Comparison of ENCODE assay signal across 30 mouse cellular contexts in the genomic region with DNA sequence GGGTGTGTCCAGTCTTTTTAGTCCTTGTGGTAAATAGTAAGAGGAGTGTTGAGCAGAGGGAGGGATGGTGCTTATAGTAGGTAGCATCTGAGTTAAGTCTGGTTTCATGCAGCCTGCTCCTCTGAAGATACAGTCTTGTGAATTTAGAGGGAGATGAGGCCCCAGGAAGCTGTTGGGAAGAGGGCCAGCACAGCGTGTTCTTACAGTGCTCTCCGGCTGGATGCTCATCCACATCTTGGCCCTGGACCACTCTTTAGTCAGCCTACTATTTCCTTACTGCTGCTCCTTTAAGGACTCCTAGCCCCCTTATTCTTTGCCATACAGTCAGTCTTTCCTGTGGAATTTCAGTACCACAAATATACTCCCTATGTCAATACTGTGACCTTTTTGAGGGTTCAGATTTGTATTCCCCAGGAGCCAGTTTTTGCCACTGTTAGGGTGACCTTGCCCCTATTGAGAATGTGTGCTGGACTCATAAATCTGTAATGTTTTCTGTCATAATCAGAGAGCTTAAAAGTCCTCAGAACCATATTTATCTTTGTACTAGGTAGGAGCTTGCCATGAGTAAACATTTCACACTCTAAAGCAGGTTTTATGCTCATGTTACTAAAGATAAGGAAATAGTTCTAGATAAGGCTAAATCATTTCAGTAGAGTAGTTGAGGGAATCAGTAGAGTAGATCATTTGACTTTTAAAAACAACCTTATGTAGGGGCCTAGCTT. TPM values are rescaled to one million over a fixed set of nuclear protein-coding genes. Genes with fewer than 3 reads are reported as not detected.
DNase-seq lines count a peak whose midpoint lies in the region; ATAC-seq and TF ChIP-seq lines count a peak whose summit lies in the region.
"Had no signal": no experiment of that assay in that cellular context is flagged by ENCODE, and none has a peak within 500 bp of the region (broad histone marks: within the 10 kb centered on the region; RNA-seq: fewer than 3 reads in every experiment).

No protein-coding gene starts in this region.

- no peak for TF ChIP-seq POLR2A in heart, adult 2 months (IDR thresholded peaks at IDR 0.05; ENCODE audit: insufficient read depth, low read depth, low read length)

- DNase-seq in heart, adult 11 months: peak; percentile 87
- DNase-seq in heart, adult 2 months: no peak
- DNase-seq in liver, postnatal 0 days: no peak
- DNase-seq in stomach, postnatal 0 days (ENCODE audit: low spot score): no peak
- no peak for DNase-seq in lung, adult 18-20 months
- DNase-seq: adrenal gland, adult 8-10 months; cerebellum, adult 18-20 months; cerebellum, postnatal 14 days; forebrain, postnatal 0 days; kidney, adult 11 months; kidney, postnatal 36 days; layer of hippocampus, adult 9-11 months; right cerebral cortex, postnatal 14 days; thymus, postnatal 14 days had no signal

- H3K4me2 ChIP-seq in liver, embryonic 15.5 days: no peak overlapping the region
- no peak overlapping the region for H3K4me2 ChIP-seq in liver, postnatal 0 days (ENCODE audit: low read depth, low read length)
- no peak overlapping the region for H3K4me2 ChIP-seq in intestine, embryonic 16.5 days (ENCODE audit: low read depth, low read length)
- H3K4me2 ChIP-seq in stomach, postnatal 0 days (replicated peaks; ENCODE audit: low read depth): no peak overlapping the region
- H3K4me2 ChIP-seq: heart, embryonic 11.5 days; hindbrain, embryonic 15.5 days; kidney, embryonic 15.5 days; liver, embryonic 11.5 days; midbrain, embryonic 12.5 days had no signal

- H3K4me1 ChIP-seq in heart, adult 2 months (ENCODE audit: control insufficient read depth, insufficient read depth, low read length): no peaks in the 10 kb centered on the region
- H3K4me1 ChIP-seq in liver, embryonic 15.5 days (replicated peaks): peaks cover 7% of the 10 kb centered on the region; the same call in 1 of the 2 replicates
- no peaks in the 10 kb centered on the region for H3K4me1 ChIP-seq in liver, postnatal 0 days (ENCODE audit: insufficient read depth)
- peaks cover 5% of the 10 kb centered on the region; the same call in 1 of the 2 replicates for H3K4me1 ChIP-seq in intestine, embryonic 16.5 days (ENCODE audit: control insufficient read depth, insufficient read depth, low read length)
- H3K4me1 ChIP-seq in stomach, postnatal 0 days (replicated peaks; ENCODE audit: control insufficient read depth, insufficient read depth): no peaks in the 10 kb centered on the region
- H3K4me1 ChIP-seq: hindbrain, embryonic 15.5 days; kidney, embryonic 15.5 days; midbrain, embryonic 12.5 days had no signal

- WGBS in heart, adult 2 months: 60% methylated on average over 2 of the region's 2 CpGs
- 91% methylated on average over 2 of the region's 2 CpGs for WGBS in liver, embryonic 15.5 days (ENCODE audit: insufficient replicate concordance)
- 82% methylated on average over 2 of the region's 2 CpGs for WGBS in liver, postnatal 0 days (ENCODE audit: insufficient replicate concordance)
- WGBS in intestine, embryonic 16.5 days: 46% methylated on average over 2 of the region's 2 CpGs
- 33% methylated on average over 2 of the region's 2 CpGs for WGBS in stomach, postnatal 0 days

- H3K27me3 ChIP-seq in heart, adult 2 months (ENCODE audit: control insufficient read depth, insufficient read depth, low read length): no peaks in the 10 kb centered on the region
- no peaks in the 10 kb centered on the region for H3K27me3 ChIP-seq in liver, embryonic 15.5 days
- H3K27me3 ChIP-seq in liver, postnatal 0 days (ENCODE audit: insufficient read depth, low read length): no peaks in the 10 kb centered on the region
- H3K27me3 ChIP-seq in intestine, embryonic 16.5 days (replicated peaks; ENCODE audit: control insufficient read depth, insufficient read depth, low read length): no peaks in the 10 kb centered on the region
- no peaks in the 10 kb centered on the region for H3K27me3 ChIP-seq in stomach, postnatal 0 days (ENCODE audit: control insufficient read depth, insufficient read depth, low read length)
- H3K27me3 ChIP-seq: hindbrain, embryonic 15.5 days; kidney, embryonic 15.5 days; midbrain, embryonic 12.5 days had no signal

- no peaks in the 10 kb centered on the region for H3K79me2 ChIP-seq in heart, adult 2 months (replicated peaks; ENCODE audit: control insufficient read depth, insufficient read depth, low read length)

- no peak for TF ChIP-seq EP300 in heart, adult 2 months (IDR thresholded peaks at IDR 0.05; ENCODE audit: insufficient read depth, low read depth, low read length)
- no peak for TF ChIP-seq EP300 in liver, postnatal 0 days (IDR thresholded peaks at IDR 0.05; ENCODE audit: low read depth)
- TF ChIP-seq EP300 in stomach, postnatal 0 days (optimal IDR thresholded peaks at IDR 0.05): no peak

- no peaks in the 10 kb centered on the region for H3K9me3 ChIP-seq in liver, embryonic 15.5 days (replicated peaks)
- no peaks in the 10 kb centered on the region for H3K9me3 ChIP-seq in liver, postnatal 0 days (ENCODE audit: low read length)
- H3K9me3 ChIP-seq in intestine, embryonic 16.5 days (ENCODE audit: control insufficient read depth, low read length): no peaks in the 10 kb centered on the region
- H3K9me3 ChIP-seq in stomach, postnatal 0 days (ENCODE audit: control insufficient read depth, low read length): no peaks in the 10 kb centered on the region
- H3K9me3 ChIP-seq: forebrain, embryonic 10.5 days; hindbrain, embryonic 15.5 days; kidney, embryonic 15.5 days; midbrain, embryonic 12.5 days had no signal

- no peak overlapping the region for H3K27ac ChIP-seq in heart, adult 2 months
- H3K27ac ChIP-seq in liver, embryonic 15.5 days (replicated peaks): peak overlapping the region; percentile 7; the same call in 1 of the 2 replicates
- no peak overlapping the region for H3K27ac ChIP-seq in liver, postnatal 0 days (ENCODE audit: low read depth)
- H3K27ac ChIP-seq in intestine, embryonic 16.5 days (ENCODE audit: low read length): no peak overlapping the region
- H3K27ac ChIP-seq in stomach, postnatal 0 days (replicated peaks): 0 out of 2 replicates have a peak overlapping the region, but pooled peaks have one; percentile 31
- H3K27ac ChIP-seq: forebrain, embryonic 10.5 days; kidney, embryonic 15.5 days; left cerebral cortex, adult 2 months; midbrain, embryonic 12.5 days had no signal

- 0 out of 2 replicates have a peak, but pooled peaks have one; percentile 22 for ATAC-seq in liver, embryonic 15.5 days (ENCODE audit: insufficient read depth)
- ATAC-seq in liver, postnatal 0 days: no peak
- ATAC-seq in intestine, embryonic 16.5 days: peak; percentile 42
- peak; percentile 84 for ATAC-seq in stomach, postnatal 0 days (ENCODE audit: low FRiP score, low TSS enrichment)
- ATAC-seq in monocyte, adult 5-6 weeks (replicated peaks; ENCODE audit: insufficient number of reproducible peaks, low FRiP score, low TSS enrichment, poor library complexity, severe bottlenecking): no peak
- ATAC-seq: forebrain, postnatal 0 days; lung, postnatal 0 days had no signal

- no peak overlapping the region for H3K9ac ChIP-seq in heart, adult 2 months (ENCODE audit: low read depth, low read length)
- no peak overlapping the region for H3K9ac ChIP-seq in liver, embryonic 15.5 days
- H3K9ac ChIP-seq in liver, postnatal 0 days (replicated peaks): no peak overlapping the region
- H3K9ac ChIP-seq in intestine, embryonic 16.5 days (ENCODE audit: low read depth, low read length): no peak overlapping the region
- H3K9ac ChIP-seq in stomach, postnatal 0 days (ENCODE audit: low read length): peak overlapping the region; percentile 13; the same call in 1 of the 2 replicates
- H3K9ac ChIP-seq: forebrain, postnatal 0 days; hindbrain, embryonic 15.5 days; kidney, embryonic 15.5 days; midbrain, embryonic 12.5 days had no signal

- H3K36me3 ChIP-seq in heart, adult 2 months (ENCODE audit: control insufficient read depth, insufficient read depth, low read length): peaks cover 4% of the 10 kb centered on the region
- peaks cover 94% of the 10 kb centered on the region for H3K36me3 ChIP-seq in liver, embryonic 15.5 days (replicated peaks)
- H3K36me3 ChIP-seq in liver, postnatal 0 days (replicated peaks; ENCODE audit: insufficient read depth, low read length): peaks cover 72% of the 10 kb centered on the region
- H3K36me3 ChIP-seq in intestine, embryonic 16.5 days (ENCODE audit: control insufficient read depth, insufficient read depth, low read length): 0 out of 2 replicates have a peak, but pooled peaks cover 2% of the 10 kb centered on the region
- H3K36me3 ChIP-seq in stomach, postnatal 0 days (ENCODE audit: control insufficient read depth, insufficient read depth, low read length): peaks cover 2% of the 10 kb centered on the region; the same call in 1 of the 2 replicates
- H3K36me3 ChIP-seq: hindbrain, embryonic 15.5 days had no signal

- TF ChIP-seq CTCF in heart, adult 2 months (IDR thresholded peaks at IDR 0.05): no peak
- no peak for TF ChIP-seq CTCF in liver, postnatal 0 days (IDR thresholded peaks at IDR 0.05; ENCODE audit: low read depth)
- no peak for TF ChIP-seq CTCF in stomach, postnatal 0 days (IDR thresholded peaks at IDR 0.05; ENCODE audit: low read depth)

- no peak overlapping the region for H3K4me3 ChIP-seq in heart, adult 2 months
- H3K4me3 ChIP-seq in liver, embryonic 15.5 days (replicated peaks): no peak overlapping the region
- H3K4me3 ChIP-seq in liver, postnatal 0 days (ENCODE audit: low read depth, low read length): no peak overlapping the region
- H3K4me3 ChIP-seq in intestine, embryonic 16.5 days (ENCODE audit: low read length): no peak overlapping the region
- no peak overlapping the region for H3K4me3 ChIP-seq in stomach, postnatal 0 days (ENCODE audit: low read depth, low read length)
- H3K4me3 ChIP-seq: forebrain, embryonic 10.5 days; hindbrain, embryonic 15.5 days; kidney, embryonic 15.5 days; left cerebral cortex, adult 2 months; midbrain, embryonic 12.5 days had no signal

- intact Hi-C loops in heart, adult 2 months (cut with DNase I): no loop called here

RNA-seq across cellular contexts. Expression of a gene that starts 12.4 kb away (rescaled TPM):
- 10 to 100 TPM; 13.2 to 16.2 TPM for total RNA-seq in heart, adult 2 months (2021)
- 16.7 and 20.2 TPM in 2 replicates for polyA plus RNA-seq in heart, adult 2 months (2012; rRNA removed)
- polyA plus RNA-seq in liver, embryonic 15.5 days (2015; fragmentation: Nextera tagmentation; extraction: Ambion mirVana): 65.6 and 65.9 TPM in 2 replicates
- 28.7 and 28.9 TPM in 2 replicates for polyA plus RNA-seq in liver, postnatal 0 days (2015; fragmentation: Nextera tagmentation; extraction: Ambion mirVana)
- polyA plus RNA-seq in intestine, embryonic 16.5 days (2015; fragmentation: Nextera tagmentation; extraction: Ambion mirVana): 29.9 and 32.8 TPM in 2 replicates
- polyA plus RNA-seq in stomach, postnatal 0 days (2015; fragmentation: Nextera tagmentation; extraction: Ambion mirVana): 24.8 and 28.1 TPM in 2 replicates
- 12.6 to 20.6 TPM (median 16.5 TPM) in 3 replicates for total RNA-seq in monocyte, adult 5-6 weeks (2017)

RNA-seq across cellular contexts. Expression of a gene that starts 22.5 kb away (rescaled TPM):
- not detected for total RNA-seq in heart, adult 2 months (2021)
- polyA plus RNA-seq in heart, adult 2 months (2012; rRNA removed): not detected in 2 replicates
- polyA plus RNA-seq in liver, embryonic 15.5 days (2015; fragmentation: Nextera tagmentation; extraction: Ambion mirVana): 0.03 TPM in 1 of 2 replicates, not detected in the other
- polyA plus RNA-seq in liver, postnatal 0 days (2015; fragmentation: Nextera tagmentation; extraction: Ambion mirVana): not detected in 2 replicates
- 0.05 TPM in 1 of 2 replicates, not detected in the other for polyA plus RNA-seq in intestine, embryonic 16.5 days (2015; fragmentation: Nextera tagmentation; extraction: Ambion mirVana)
- polyA plus RNA-seq in stomach, postnatal 0 days (2015; fragmentation: Nextera tagmentation; extraction: Ambion mirVana): 14.9 and 15.6 TPM in 2 replicates
- total RNA-seq in monocyte, adult 5-6 weeks (2017): not detected in 3 replicates
- total RNA-seq: ES-E14 had no signal
- polyA plus RNA-seq: embryonic facial prominence, embryonic 11.5 days; forebrain, embryonic 10.5 days; heart, embryonic 11.5 days; heart, postnatal 0 days; hindbrain, embryonic 15.5 days; liver, embryonic 11.5 days; midbrain, embryonic 12.5 days; neural tube, embryonic 11.5 days; spleen, adult 2 months had no signal

Comparison
In these comparisons a context has a peak if more than half of its experiments do, and no peak if none do; other contexts are left out.
1. H3K27ac ChIP-seq: peak in liver, embryonic 15.5 days (single experiment) and stomach, postnatal 0 days (single experiment); none in heart, adult 2 months (single experiment), liver, postnatal 0 days (single experiment) and intestine, embryonic 16.5 days (single experiment).
2. ATAC-seq: peak in liver, embryonic 15.5 days (single experiment), intestine, embryonic 16.5 days (single experiment) and stomach, postnatal 0 days (single experiment); none in liver, postnatal 0 days (single experiment) and monocyte, adult 5-6 weeks (single experiment).
3. RNA of a gene that starts 22.5 kb away (polyA plus RNA-seq): 14.9 to 15.6 TPM in stomach, postnatal 0 days; 0.03 TPM in liver, embryonic 15.5 days, 0.05 TPM in intestine, embryonic 16.5 days, not detected in heart, adult 2 months and not detected in liver, postnatal 0 days; every median in the first group is over 10 times any median in the second.